Mouse (Mus musculus) thymus, adult 2 months (tissue): Measurements from ENCODE around the gene Xlr5c.
A peak's percentile ranks its signal among the peaks of the same experiment; 100 is the strongest.

Experiments used
- CTCF ChIP-seq: fragments of 200-500 bp; IDR thresholded peaks from 2 replicates; pipeline ENCODE4 v1.5.1; 2012; ENCODE audit warnings: mild to moderate bottlenecking, control low read depth, low read length, moderate library complexity, borderline replicate concordance; ENCODE audit not compliant: control insufficient read depth, poor library complexity, insufficient read depth; ENCODE audit errors: extremely low read depth
- POLR2A ChIP-seq: fragments of 200-500 bp; IDR thresholded peaks from 2 replicates; pipeline ENCODE4 v1.6.1; 2012; ENCODE audit warnings: mild to moderate bottlenecking, low read length, control low read depth, moderate library complexity; ENCODE audit not compliant: control insufficient read depth, poor library complexity, insufficient read depth; ENCODE audit errors: extremely low read depth

DNA sequence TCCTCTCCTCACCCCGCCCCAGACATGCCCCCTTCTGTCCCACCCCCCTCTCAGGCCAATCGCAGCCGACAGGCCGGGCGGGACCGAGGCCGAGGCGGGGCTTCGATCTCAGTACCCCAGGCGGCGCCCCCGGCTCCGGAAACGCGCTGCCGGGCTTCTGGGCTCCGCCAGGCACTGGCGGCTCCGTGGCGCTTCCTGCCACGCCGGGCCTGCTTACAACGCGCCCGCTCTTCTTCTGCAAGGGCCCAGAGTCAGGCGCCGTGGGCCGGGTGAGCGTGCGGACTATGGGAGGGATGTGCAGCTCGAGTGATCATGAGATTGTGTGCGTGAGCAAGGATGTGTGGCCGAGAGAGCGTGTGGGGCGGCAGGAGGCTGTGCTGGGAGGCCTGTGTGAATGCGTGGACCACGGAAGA, 49.7 kb upstream of the Xlr5c start, which contains the start of gene Zfp275:
- TF ChIP-seq POLR2A (peak; percentile 75), CTCF (no peak)
